Comparison of ENCODE assay signal across 8 mouse cellular contexts in genomic region chr15:84987874-84988825, GRCm38 (mm10). TPM values are rescaled to one million over a fixed set of nuclear protein-coding genes. Genes with fewer than 3 reads are reported as not detected.
DNase-seq lines count a peak whose midpoint lies in the region; ATAC-seq and TF ChIP-seq lines count a peak whose summit lies in the region.

TSS of gene 5031439G07Rik (minus strand) at chr15:84988551.

- H3K4me2 ChIP-seq in embryonic facial prominence, embryonic 12.5 days (replicated peaks): peak within 1 kb of the TSS; percentile 88
- H3K4me2 ChIP-seq in limb, embryonic 14.5 days (replicated peaks; ENCODE audit: low read depth, low read length, severe bottlenecking): peak within 1 kb of the TSS; percentile 86
- H3K4me2 ChIP-seq in midbrain, postnatal 0 days (ENCODE audit: low read depth, low read length, poor library complexity, severe bottlenecking): peak within 1 kb of the TSS; percentile 80

- TF ChIP-seq CTCF in kidney, adult 2 months (conservative IDR thresholded peaks at IDR 0.05; ENCODE audit: insufficient read depth, insufficient read length, low read depth, low read length): no peak
- TF ChIP-seq CTCF in midbrain, postnatal 0 days (IDR thresholded peaks at IDR 0.05): no peak

- TF ChIP-seq POLR2A in kidney, adult 2 months (IDR thresholded peaks at IDR 0.05; ENCODE audit: low read depth, low read length): peak; percentile 5
- 0 out of 2 replicates have a peak, but pooled peaks have one; percentile 14 for TF ChIP-seq POLR2A in limb, embryonic 14.5 days (IDR thresholded peaks at IDR 0.05; ENCODE audit: borderline replicate concordance, extremely low read depth, insufficient read depth, insufficient read length)

- H3K4me1 ChIP-seq in embryonic facial prominence, embryonic 12.5 days: peaks cover 19% of the 10 kb centered on the region
- no peaks in the 10 kb centered on the region; the same call in 1 of the 2 replicates for H3K4me1 ChIP-seq in kidney, adult 2 months (ENCODE audit: control insufficient read depth, insufficient read depth, low read length)
- H3K4me1 ChIP-seq in limb, embryonic 14.5 days (ENCODE audit: control insufficient read depth, insufficient read depth, low read length): peaks cover 17% of the 10 kb centered on the region
- H3K4me1 ChIP-seq in midbrain, postnatal 0 days (ENCODE audit: insufficient read depth, low read length): peaks cover 15% of the 10 kb centered on the region

- H3K27ac ChIP-seq in embryonic facial prominence, embryonic 12.5 days: peak within 1 kb of the TSS; percentile 36; the same call in 1 of the 2 replicates
- peak within 1 kb of the TSS; percentile 63 for H3K27ac ChIP-seq in kidney, adult 2 months (ENCODE audit: insufficient read depth, low read depth, low read length)
- H3K27ac ChIP-seq in limb, embryonic 14.5 days (replicated peaks; ENCODE audit: low read depth, low read length): peak within 1 kb of the TSS; percentile 55; the same call in 1 of the 2 replicates
- H3K27ac ChIP-seq in midbrain, postnatal 0 days (ENCODE audit: low read depth, low read length): peak within 1 kb of the TSS; percentile 89

- peak within 1 kb of the TSS; percentile 84 for H3K4me3 ChIP-seq in embryonic facial prominence, embryonic 12.5 days
- H3K4me3 ChIP-seq in kidney, adult 2 months (ENCODE audit: insufficient read depth, low read depth, low read length): peak within 1 kb of the TSS; percentile 90
- H3K4me3 ChIP-seq in limb, embryonic 14.5 days (replicated peaks; ENCODE audit: low read length): peak within 1 kb of the TSS; percentile 75
- peak within 1 kb of the TSS; percentile 89 for H3K4me3 ChIP-seq in midbrain, postnatal 0 days (ENCODE audit: low read depth, low read length)

- peak; percentile 92 for DNase-seq in 3134 (ENCODE audit: extremely low read depth, insufficient read length, low spot score)
- DNase-seq in adrenal gland, postnatal 25 days: peak; percentile 89
- DNase-seq in heart, adult 18-20 months: peak; percentile 93 to 97
- DNase-seq in kidney, adult 2 months: peak; percentile 98
- peak; percentile 97 for DNase-seq in limb, embryonic 14.5 days (ENCODE audit: low spot score)
- DNase-seq in midbrain, postnatal 0 days (ENCODE audit: low spot score): peak; percentile 96
- DNase-seq in spleen, postnatal 14 days (ENCODE audit: low spot score in 2 of 2): peak; percentile 71 to 79

- H3K27me3 ChIP-seq in embryonic facial prominence, embryonic 12.5 days: no peaks in the 10 kb centered on the region
- no peaks in the 10 kb centered on the region for H3K27me3 ChIP-seq in kidney, adult 2 months (replicated peaks; ENCODE audit: control insufficient read depth, insufficient read depth, low read length)
- no peaks in the 10 kb centered on the region for H3K27me3 ChIP-seq in limb, embryonic 14.5 days (ENCODE audit: control insufficient read depth, insufficient read depth, low read length)
- H3K27me3 ChIP-seq in midbrain, postnatal 0 days (ENCODE audit: insufficient read depth, low read length): no peaks in the 10 kb centered on the region

- H3K36me3 ChIP-seq in embryonic facial prominence, embryonic 12.5 days: no peaks in the 10 kb centered on the region
- no peaks in the 10 kb centered on the region for H3K36me3 ChIP-seq in kidney, adult 2 months (ENCODE audit: control insufficient read depth, insufficient read depth, low read length)
- 0 out of 2 replicates have a peak, but pooled peaks cover 3% of the 10 kb centered on the region for H3K36me3 ChIP-seq in limb, embryonic 14.5 days (ENCODE audit: control insufficient read depth, insufficient read depth, low read length)
- no peaks in the 10 kb centered on the region for H3K36me3 ChIP-seq in midbrain, postnatal 0 days (ENCODE audit: insufficient read depth, low read length)

- WGBS in embryonic facial prominence, embryonic 12.5 days: under 1% methylated on average over 40 of the region's 59 CpGs
- 2% methylated on average over 58 of the region's 59 CpGs for WGBS in kidney, adult 2 months
- 2% methylated on average over 23 of the region's 59 CpGs for WGBS in limb, embryonic 14.5 days
- 2% methylated on average over 33 of the region's 59 CpGs for WGBS in midbrain, postnatal 0 days

- no peaks in the 10 kb centered on the region for H3K9me3 ChIP-seq in embryonic facial prominence, embryonic 12.5 days
- no peaks in the 10 kb centered on the region for H3K9me3 ChIP-seq in limb, embryonic 14.5 days (ENCODE audit: control insufficient read depth, low read length)
- H3K9me3 ChIP-seq in midbrain, postnatal 0 days (ENCODE audit: low read length): no peaks in the 10 kb centered on the region

- peak; percentile 70 for ATAC-seq in embryonic facial prominence, embryonic 12.5 days (ENCODE audit: insufficient number of reproducible peaks, insufficient read depth, low FRiP score, low TSS enrichment)
- ATAC-seq in limb, embryonic 14.5 days (ENCODE audit: low FRiP score, low read depth): peak; percentile 93
- ATAC-seq in midbrain, postnatal 0 days (ENCODE audit: low FRiP score): peak; percentile 90

- H3K9ac ChIP-seq in embryonic facial prominence, embryonic 12.5 days: peak within 1 kb of the TSS; percentile 94
- peak within 1 kb of the TSS; percentile 86 for H3K9ac ChIP-seq in limb, embryonic 14.5 days (ENCODE audit: low read depth, low read length, severe bottlenecking)
- H3K9ac ChIP-seq in midbrain, postnatal 0 days (replicated peaks; ENCODE audit: low read length, poor library complexity, severe bottlenecking): peak within 1 kb of the TSS; percentile 97

RNA-seq across cellular contexts. Expression of gene 5031439G07Rik, which starts in this region (rescaled TPM):
- 18.6 and 28.8 TPM in 2 replicates for total RNA-seq in adrenal gland, postnatal 25 days (2021)
- polyA plus RNA-seq in embryonic facial prominence, embryonic 12.5 days (2016; fragmentation: Nextera tagmentation; extraction: Ambion mirVana): 10.7 and 12.3 TPM in 2 replicates
- 10 to 100 TPM; 30.6 to 34.7 TPM for total RNA-seq in heart, adult 18-20 months (2021)
- 21.7 and 24.1 TPM in 2 replicates for polyA plus RNA-seq in kidney, adult 2 months (2012; rRNA removed)
- polyA plus RNA-seq in limb, embryonic 14.5 days (2012; rRNA removed): 21.8 and 25.5 TPM in 2 replicates
- 12.3 and 27.0 TPM in 2 replicates for polyA plus RNA-seq in limb, embryonic 14.5 days (2014; fragmentation: Nextera tagmentation; extraction: Ambion mirVana)
- 127 and 131 TPM in 2 replicates for total RNA-seq in midbrain, postnatal 0 days (2014; rRNA removed)
- 22.2 and 23.4 TPM in 2 replicates for polyA plus RNA-seq in midbrain, postnatal 0 days (2015; fragmentation: Nextera tagmentation; extraction: Ambion mirVana)

Comparison
In these comparisons a context has a peak if more than half of its experiments do, and no peak if none do; other contexts are left out.
1. Peak in every context shown above with its lines: DNase-seq, ATAC-seq, H3K4me3 ChIP-seq and H3K27ac ChIP-seq.
2. H3K27ac ChIP-seq: peak in every context shown above with its lines; median percentile 89 in midbrain, postnatal 0 days; 63 in kidney, adult 2 months; 55 in limb, embryonic 14.5 days; 36 in embryonic facial prominence, embryonic 12.5 days.